Mouse (Mus musculus) thymus, postnatal 25 days (tissue): ENCODE measurements around the gene Zfr.
A peak's percentile ranks its signal among the peaks of the same experiment; 100 is the strongest.

Source experiments
- DNase-seq: peaks from one replicate; pipeline ENCODE4 v3.0.0; 2022

The Zfr gene

GRCm38 (mm10) chr15:12117242-12118092 lies at the start of gene Zfr:
Gene Zfr (plus strand): TSS chr15:12117831.
- DNase-seq = peak; percentile 96

- no peak for DNase-seq
These were observed 49.7 kb upstream of the Zfr start for GRCm38 (mm10) chr15:12067971-12068370.

GRCm38 (mm10) chr15:12068395-12069218 lies 49.0 kb upstream of the Zfr start:
- DNase-seq = no peak

GRCm38 (mm10) chr15:12072709-12073336 lies 44.8 kb upstream of the Zfr start:
- no peak for DNase-seq

- DNase-seq = no peak
These were observed 43.2 kb upstream of the Zfr start for GRCm38 (mm10) chr15:12074426-12074825.

- no peak for DNase-seq
These were observed 35.3 kb upstream of the Zfr start for GRCm38 (mm10) chr15:12082344-12082743.

- no peak for DNase-seq
These were observed 33.5 kb upstream of the Zfr start for GRCm38 (mm10) chr15:12084164-12084563.

GRCm38 (mm10) chr15:12084859-12085258 lies 32.8 kb upstream of the Zfr start:
- peak; percentile 60 for DNase-seq

- no peak for DNase-seq
These were observed 30.0 kb upstream of the Zfr start for GRCm38 (mm10) chr15:12087634-12088033.

- no peak for DNase-seq
These were observed 29.5 kb upstream of the Zfr start for GRCm38 (mm10) chr15:12088091-12088490.

- DNase-seq = no peak
These were observed 27.5 kb upstream of the Zfr start for GRCm38 (mm10) chr15:12090087-12090486.

GRCm38 (mm10) chr15:12090981-12091669 lies 26.5 kb upstream of the Zfr start:
- no peak for DNase-seq

GRCm38 (mm10) chr15:12091781-12092458 lies 25.7 kb upstream of the Zfr start:
- DNase-seq = peak; percentile 69

GRCm38 (mm10) chr15:12093026-12093960 lies 24.3 kb upstream of the Zfr start:
- no peak for DNase-seq

- DNase-seq = no peak
These were observed 23.6 kb upstream of the Zfr start for GRCm38 (mm10) chr15:12093961-12094566.

GRCm38 (mm10) chr15:12096447-12096846 lies 21.2 kb upstream of the Zfr start:
- no peak for DNase-seq

- DNase-seq = no peak
These were observed 20.3 kb upstream of the Zfr start for GRCm38 (mm10) chr15:12097344-12097743.

GRCm38 (mm10) chr15:12100912-12101311 lies 16.7 kb upstream of the Zfr start:
- DNase-seq = no peak

GRCm38 (mm10) chr15:12103763-12104162 lies 13.9 kb upstream of the Zfr start:
- no peak for DNase-seq

- no peak for DNase-seq
These were observed 12.8 kb upstream of the Zfr start for GRCm38 (mm10) chr15:12104827-12105226.

GRCm38 (mm10) chr15:12106430-12106829 lies 11.2 kb upstream of the Zfr start:
- DNase-seq = no peak
